Mouse (Mus musculus) CH12.LX (cell line): ENCODE data around the gene Vmn2r25.
"Not testable (repeated sequence)": the region's sequence is repeated elsewhere in the genome, so short reads cannot be mapped to it uniquely, and the experiment has no call there.

ENCODE experiments used
- CHD2 ChIP-seq: IDR thresholded peaks from 2 replicates; pipeline ENCODE4 v1.6.1; 2011; ENCODE audit warnings: low read length, improper control_type of control experiment
- TCF12 ChIP-seq: IDR thresholded peaks from 2 replicates; pipeline ENCODE4 v1.6.1; 2014; ENCODE audit warnings: low read depth, mild to moderate bottlenecking, inconsistent platforms, low read length, improper control_type of control experiment

DNA sequence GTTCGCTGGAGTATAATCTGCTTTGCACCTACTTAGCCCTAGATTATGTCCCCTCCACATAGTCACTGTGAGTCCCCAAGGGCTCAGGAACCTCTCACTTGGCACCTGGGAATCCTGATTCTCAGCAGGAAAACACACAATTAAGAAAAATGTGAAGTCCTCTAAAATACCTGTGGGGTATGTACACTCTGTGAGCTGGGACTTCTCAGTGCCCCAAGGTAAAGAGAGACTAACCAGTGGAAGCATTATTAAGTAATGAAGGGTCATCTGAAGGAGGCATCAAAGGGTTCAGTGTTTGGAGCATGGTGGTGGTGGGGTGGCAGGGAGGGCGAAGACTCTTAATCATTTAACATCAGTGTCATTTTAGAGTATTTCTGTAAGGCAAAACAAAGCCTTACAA is at the start of gene Vmn2r25:
- TF ChIP-seq CHD2, TCF12: not testable (repeated sequence)
